Mouse (Mus musculus) lung, embryonic 14.5 days (tissue): ENCODE results near the gene Txn2. TPM values are rescaled to one million over a fixed set of nuclear protein-coding genes. Genes with fewer than 3 reads are reported as not detected.
A peak's percentile ranks its signal among the peaks of the same experiment; 100 is the strongest.

Experiments used
- ATAC-seq: fragments of 200-750 bp; cut with Nextera tagmentation; 2 replicates; pipeline ENCODE4 v1.8.0; 2017; ENCODE audit warnings: mild to moderate bottlenecking, moderate TSS enrichment, moderate library complexity; ENCODE audit not compliant: insufficient read depth
- DNase-seq: peaks from one replicate; pipeline ENCODE4 v3.0.0-alpha.2; 2015
- H3K27ac ChIP-seq: fragments of 300-500 bp; sonication (generic); 2 replicates; pipeline ENCODE4 v1.5.1; 2014; ENCODE audit warnings: low read depth, mild to moderate bottlenecking, moderate library complexity
- H3K27me3 ChIP-seq: fragments of 300-500 bp; sonication (generic); 2 replicates; pipeline ENCODE4 v1.6.1; 2014; ENCODE audit warnings: low read length, control low read depth; ENCODE audit not compliant: insufficient read depth
- H3K36me3 ChIP-seq: fragments of 300-500 bp; sonication (generic); 2 replicates; pipeline ENCODE4 v1.6.1; 2014; ENCODE audit warnings: control low read depth; ENCODE audit not compliant: insufficient read depth
- H3K4me1 ChIP-seq: fragments of 300-500 bp; sonication (generic); 2 replicates; pipeline ENCODE4 v1.6.1; 2014; ENCODE audit warnings: antibody characterized with exemption, control low read depth; ENCODE audit not compliant: insufficient read depth
- H3K4me2 ChIP-seq: fragments of 300-500 bp; sonication (generic); 2 replicates; pipeline ENCODE4 v1.6.1; 2014; ENCODE audit warnings: mild to moderate bottlenecking
- H3K4me3 ChIP-seq: fragments of 300-500 bp; sonication (generic); 2 replicates; pipeline ENCODE4 v1.5.1; 2014; ENCODE audit warnings: low read depth, low read length
- H3K9ac ChIP-seq: fragments of 300-500 bp; sonication (generic); 2 replicates; pipeline ENCODE4 v1.6.1; 2014
- H3K9me3 ChIP-seq: fragments of 300-500 bp; sonication (generic); 2 replicates; pipeline ENCODE4 v1.6.1; 2016; ENCODE audit warnings: low read depth, low read length, control low read depth
- CTCF ChIP-seq: IDR thresholded peaks from 2 replicates; pipeline ENCODE4 v1.5.1; 2016; ENCODE audit warnings: antibody characterized with exemption, low read depth
- WGBS: fragments of 180-500 bp; shearing (Covaris S2); extraction: QIAGEN DNeasy Blood & Tissue Kit; methylation state at CpG from one replicate; pipeline ENCODE4 v1.1.7; 2014; 5-methylcytosine and 5-hydroxymethylcytosine counted together
- polyA plus RNA-seq: library from polyadenylated mRNA; unstranded; fragments of >200 nt; fragmentation: Nextera tagmentation; extraction: Ambion mirVana; gene quantifications from 2 replicates; pipeline ENCODE4 v1.2.1, GENCODE M21; 2014

Txn2 gene
- polyA plus RNA-seq, 1 experiment from 2014 or later: 227 TPM

GRCm38 (mm10) chr15:77879756-77880155 is 49.0 kb downstream of the Txn2 start:
- no peak overlapping the region for H3K9ac ChIP-seq
- ATAC-seq (no peak), DNase-seq (no peak)
- no peaks in the 10 kb centered on the region for H3K9me3 ChIP-seq
- no peak overlapping the region for H3K27ac ChIP-seq
- H3K27me3 ChIP-seq: no peaks in the 10 kb centered on the region
- H3K4me3 ChIP-seq: no peak overlapping the region
- 93% methylated on average over 3 of the region's 3 CpGs for WGBS
- no peak overlapping the region for H3K4me2 ChIP-seq
- no peak for TF ChIP-seq CTCF
- peaks cover 18% of the 10 kb centered on the region for H3K4me1 ChIP-seq
- H3K36me3 ChIP-seq: no peaks in the 10 kb centered on the region

GRCm38 (mm10) chr15:77877209-77877608 is 51.6 kb downstream of the Txn2 start:
- no peaks in the 10 kb centered on the region for H3K36me3 ChIP-seq
- H3K9me3 ChIP-seq: no peaks in the 10 kb centered on the region
- WGBS: 64% methylated on average over 2 of the region's 2 CpGs

GRCm38 (mm10) chr15:77876716-77877115 is 52.1 kb downstream of the Txn2 start:
- no peak overlapping the region for H3K4me2 ChIP-seq
- H3K36me3 ChIP-seq: no peaks in the 10 kb centered on the region
- ATAC-seq (no peak), DNase-seq (no peak)
- WGBS: 77% methylated on average over 3 of the region's 3 CpGs
- no peak overlapping the region for H3K4me3 ChIP-seq
- TF ChIP-seq CTCF: no peak
- H3K27me3 ChIP-seq: no peaks in the 10 kb centered on the region
- H3K9me3 ChIP-seq: no peaks in the 10 kb centered on the region
- no peak overlapping the region for H3K9ac ChIP-seq
- H3K4me1 ChIP-seq: 0 out of 2 replicates have a peak, but pooled peaks cover 3% of the 10 kb centered on the region
- no peak overlapping the region for H3K27ac ChIP-seq

More at GRCm38 (mm10) chr15:77877209-77877608, 51.6 kb downstream of the Txn2 start:
- H3K4me2 ChIP-seq: no peak overlapping the region
- no peak overlapping the region for H3K9ac ChIP-seq
- no peak overlapping the region for H3K27ac ChIP-seq
- peaks cover 5% of the 10 kb centered on the region for H3K4me1 ChIP-seq
- no peak overlapping the region for H3K4me3 ChIP-seq
- no peak for TF ChIP-seq CTCF
- no peaks in the 10 kb centered on the region for H3K27me3 ChIP-seq
- no peak for ATAC-seq
- no peak for DNase-seq

- no peak for ATAC-seq
- H3K9ac ChIP-seq: no peak overlapping the region
- H3K27me3 ChIP-seq: no peaks in the 10 kb centered on the region
Measured at GRCm38 (mm10) chr15:77875953-77876352, 52.9 kb downstream of the Txn2 start.

GRCm38 (mm10) chr15:77874807-77875206 is 54.0 kb downstream of the Txn2 start:
- H3K9ac ChIP-seq: no peak overlapping the region
- DNase-seq (no peak), ATAC-seq (no peak)
- no peaks in the 10 kb centered on the region for H3K27me3 ChIP-seq
- H3K27ac ChIP-seq: no peak overlapping the region
- no peak overlapping the region for H3K4me3 ChIP-seq
- H3K4me2 ChIP-seq: no peak overlapping the region
- H3K36me3 ChIP-seq: no peaks in the 10 kb centered on the region
- H3K9me3 ChIP-seq: no peaks in the 10 kb centered on the region
- no peak for TF ChIP-seq CTCF
- 87% methylated on average over 9 of the region's 9 CpGs for WGBS
- H3K4me1 ChIP-seq: 0 out of 2 replicates have a peak, but pooled peaks cover 3% of the 10 kb centered on the region

More at GRCm38 (mm10) chr15:77875953-77876352, 52.9 kb downstream of the Txn2 start:
- no peaks in the 10 kb centered on the region for H3K36me3 ChIP-seq
- H3K9me3 ChIP-seq: no peaks in the 10 kb centered on the region
- TF ChIP-seq CTCF: no peak
- whole genome bisulfite sequencing: 84% methylated on average over 6 of the region's 6 CpGs
- H3K4me1 ChIP-seq: 0 out of 2 replicates have a peak, but pooled peaks cover 3% of the 10 kb centered on the region
- no peak for DNase-seq
- no peak overlapping the region for H3K4me3 ChIP-seq
- no peak overlapping the region for H3K27ac ChIP-seq
- H3K4me2 ChIP-seq: no peak overlapping the region

GRCm38 (mm10) chr15:77874310-77874709 is 54.5 kb downstream of the Txn2 start:
- Histone ChIP-seq H3K4me3 (no peak overlapping the region), H3K36me3 (no peaks in the 10 kb centered on the region), H3K27me3 (no peaks in the 10 kb centered on the region), H3K9me3 (no peaks in the 10 kb centered on the region), H3K4me1 (0 out of 2 replicates have a peak, but pooled peaks cover 3% of the 10 kb centered on the region), H3K4me2 (no peak overlapping the region), H3K9ac (no peak overlapping the region), H3K27ac (no peak overlapping the region)
- TF ChIP-seq CTCF: no peak
- ATAC-seq: no peak
- no peak for DNase-seq
- 41% methylated on average over 4 of the region's 4 CpGs for WGBS

- no peak overlapping the region for H3K4me2 ChIP-seq
- no peaks in the 10 kb centered on the region for H3K9me3 ChIP-seq
- ATAC-seq (no peak), DNase-seq (peak; percentile 42)
- H3K4me1 ChIP-seq: 0 out of 2 replicates have a peak, but pooled peaks cover 3% of the 10 kb centered on the region
- H3K9ac ChIP-seq: no peak overlapping the region
- no peak for TF ChIP-seq CTCF
- H3K4me3 ChIP-seq: no peak overlapping the region
- WGBS: 60% methylated on average over 2 of the region's 2 CpGs
- no peaks in the 10 kb centered on the region for H3K27me3 ChIP-seq
- no peak overlapping the region for H3K27ac ChIP-seq
- no peaks in the 10 kb centered on the region for H3K36me3 ChIP-seq
Measured at GRCm38 (mm10) chr15:77873564-77873963, 55.2 kb downstream of the Txn2 start.
